Mouse (Mus musculus) macrophage (primary cell): ENCODE measurements around the gene Samd5. TPM values are rescaled to one million over a fixed set of nuclear protein-coding genes. Genes with fewer than 3 reads are reported as not detected.

ENCODE experiments used
- H3K27ac ChIP-seq: fragments of 350-480 bp; formaldehyde crosslinking; 2 replicates; pipeline ENCODE4 v1.9.0; 2021
- H3K36me3 ChIP-seq: fragments of 350-480 bp; formaldehyde crosslinking; 2 replicates; pipeline ENCODE4 v1.9.0; 2021; ENCODE audit errors: inconsistent target
- H3K4me3 ChIP-seq: fragments of 350-480 bp; formaldehyde crosslinking; 2 replicates; pipeline ENCODE4 v1.9.0; 2021; ENCODE audit errors: inconsistent target
- H3K79me2 ChIP-seq: fragments of 350-480 bp; formaldehyde crosslinking; 2 replicates; pipeline ENCODE4 v1.9.0; 2021; ENCODE audit errors: inconsistent target
- WGBS: methylation state at CpG from one replicate; pipeline ENCODE4 v1.1.7; 2026; ENCODE audit warnings: inconsistent platforms; ENCODE audit not compliant: missing documents; 5-methylcytosine and 5-hydroxymethylcytosine counted together
- polyA plus RNA-seq: library from polyadenylated mRNA; stranded (reverse); fragments of 250-400 nt; gene quantifications from 3 replicates; pipeline ENCODE4 v1.2.4, GENCODE M21; 2018; ENCODE audit warnings: inconsistent platforms

The Samd5 gene
- polyA plus RNA-seq, 1 experiment from 2014 or later = 0.17 TPM

DNA sequence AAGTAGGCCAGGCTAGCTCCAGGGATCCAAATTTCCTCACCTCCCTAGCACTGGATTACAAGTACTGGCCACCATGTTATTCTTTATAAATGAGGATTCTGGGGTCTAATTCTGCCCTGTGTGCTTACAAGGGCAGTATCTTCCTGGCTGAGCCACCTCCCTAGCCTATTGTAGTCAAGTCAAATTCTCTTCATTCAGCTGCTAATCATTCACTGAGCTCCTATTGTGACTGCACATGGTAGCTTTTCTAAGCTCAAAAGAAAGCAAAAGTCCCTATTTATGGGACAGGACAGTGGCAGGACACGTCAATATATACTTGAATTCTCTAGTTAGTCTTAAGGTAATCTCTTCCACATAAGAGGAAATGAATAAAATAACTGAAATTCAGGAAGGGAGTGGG, 49.7 kb downstream of the Samd5 start:
- Histone ChIP-seq H3K36me3 (no peaks in the 10 kb centered on the region), H3K79me2 (no peaks in the 10 kb centered on the region), H3K27ac (no peak overlapping the region), H3K4me3 (no peak overlapping the region)
- 80% methylated on average over 1 of the region's 1 CpGs for WGBS

DNA sequence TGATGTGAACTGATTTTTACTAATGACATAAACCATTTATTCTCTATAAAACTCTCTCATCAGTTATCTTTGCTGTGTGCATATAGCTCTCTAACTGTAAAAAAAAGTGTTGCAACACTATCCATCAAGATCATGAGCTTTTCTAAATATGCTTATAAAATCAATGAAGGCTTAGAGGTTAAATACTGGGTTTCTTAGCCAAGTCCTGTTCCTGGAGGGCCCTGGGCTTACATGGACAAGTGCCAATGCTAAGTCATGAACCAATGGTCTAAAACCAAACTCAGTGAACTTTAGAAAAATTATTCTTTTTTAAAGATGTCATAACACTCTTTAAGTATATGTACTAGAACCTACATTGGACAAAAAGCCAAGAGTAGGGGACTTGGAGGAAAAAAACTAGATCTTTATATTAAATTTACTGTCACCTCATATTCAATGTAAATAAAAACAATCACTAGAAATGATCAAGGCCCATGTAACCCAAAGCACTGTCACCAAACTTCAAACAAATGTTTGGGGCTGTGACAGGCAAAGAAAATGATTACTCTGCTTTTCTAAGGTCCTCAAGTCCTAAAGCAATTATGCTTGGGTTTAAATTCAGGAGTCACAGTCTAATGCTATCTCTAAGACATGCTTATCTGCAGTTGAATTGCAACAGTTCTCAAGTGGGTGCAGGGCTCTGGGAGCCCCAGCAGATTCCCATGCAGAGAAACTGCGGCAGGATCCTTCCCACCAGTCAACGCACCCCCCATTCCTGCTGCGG, 52.9 kb downstream of the Samd5 start:
- Histone ChIP-seq H3K79me2 (no peaks in the 10 kb centered on the region), H3K27ac (no peak overlapping the region), H3K36me3 (no peaks in the 10 kb centered on the region), H3K4me3 (no peak overlapping the region)
- 92% methylated on average over 3 of the region's 3 CpGs for WGBS

DNA sequence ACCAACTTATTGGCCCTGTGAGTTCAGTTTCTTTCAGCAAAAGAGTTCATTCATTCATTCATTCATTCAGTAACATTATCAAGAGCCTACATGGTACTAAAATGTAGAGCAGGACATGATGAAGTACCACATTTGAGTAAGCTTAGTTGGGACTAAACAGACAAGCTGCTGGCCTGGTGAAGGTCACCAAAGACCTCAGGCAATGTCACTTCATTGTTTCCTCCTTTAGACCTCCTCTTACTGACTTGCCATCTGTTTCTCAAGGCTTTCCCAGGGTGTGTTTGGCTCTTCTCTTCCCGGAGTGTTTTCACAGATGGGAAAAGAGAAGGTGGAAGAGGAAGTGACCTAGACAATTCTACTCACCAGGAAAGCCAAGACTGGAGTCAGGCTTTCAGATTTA, 54.0 kb downstream of the Samd5 start:
- Histone ChIP-seq H3K79me2 (no peaks in the 10 kb centered on the region), H3K27ac (no peak overlapping the region), H3K4me3 (no peak overlapping the region), H3K36me3 (no peaks in the 10 kb centered on the region)
- 33% methylated on average over 1 of the region's 1 CpGs for WGBS

DNA sequence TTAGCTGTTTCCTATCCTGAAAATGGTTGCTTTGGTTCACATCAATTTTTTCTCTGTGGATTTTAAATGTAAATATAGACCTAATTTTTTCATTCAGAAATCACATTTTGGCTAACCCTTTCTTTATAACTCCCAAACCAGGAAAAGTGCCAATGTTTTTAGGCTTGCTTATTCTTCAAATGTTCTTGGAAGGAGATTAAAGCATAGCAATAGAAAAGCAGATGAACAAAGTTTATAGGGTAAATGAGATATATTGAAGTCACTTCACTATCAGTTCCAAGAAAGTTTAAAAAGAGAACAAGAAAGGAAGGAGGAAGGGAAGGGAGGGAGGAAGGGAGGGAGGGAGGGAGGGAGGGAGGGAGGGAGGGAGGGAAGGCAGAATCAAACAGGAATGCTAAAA, 60.0 kb downstream of the Samd5 start:
- H3K79me2 ChIP-seq = no peaks in the 10 kb centered on the region
- no peak overlapping the region for H3K27ac ChIP-seq
- H3K36me3 ChIP-seq = no peaks in the 10 kb centered on the region
- no peak overlapping the region for H3K4me3 ChIP-seq

DNA sequence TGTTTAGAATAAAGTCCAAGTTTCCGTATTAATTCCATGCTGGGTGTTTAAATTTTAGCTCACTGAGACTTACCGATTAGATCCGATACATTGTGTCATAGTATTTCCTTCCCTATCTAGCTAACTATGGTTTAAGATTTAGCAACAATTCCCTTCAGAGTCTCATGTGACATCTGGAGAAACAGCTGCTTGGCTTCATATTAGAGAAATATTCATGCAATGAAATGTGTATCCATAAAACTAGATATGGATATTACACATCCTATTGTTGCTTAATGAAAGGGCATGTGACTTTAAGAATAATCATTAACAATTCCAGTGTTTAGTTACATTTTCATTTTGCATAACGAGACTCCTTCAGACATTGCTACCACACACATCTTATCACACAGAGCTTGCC, 66.2 kb downstream of the Samd5 start:
- WGBS = 86% methylated on average over 4 of the region's 4 CpGs
- Histone ChIP-seq H3K27ac (no peak overlapping the region), H3K4me3 (no peak overlapping the region)

DNA sequence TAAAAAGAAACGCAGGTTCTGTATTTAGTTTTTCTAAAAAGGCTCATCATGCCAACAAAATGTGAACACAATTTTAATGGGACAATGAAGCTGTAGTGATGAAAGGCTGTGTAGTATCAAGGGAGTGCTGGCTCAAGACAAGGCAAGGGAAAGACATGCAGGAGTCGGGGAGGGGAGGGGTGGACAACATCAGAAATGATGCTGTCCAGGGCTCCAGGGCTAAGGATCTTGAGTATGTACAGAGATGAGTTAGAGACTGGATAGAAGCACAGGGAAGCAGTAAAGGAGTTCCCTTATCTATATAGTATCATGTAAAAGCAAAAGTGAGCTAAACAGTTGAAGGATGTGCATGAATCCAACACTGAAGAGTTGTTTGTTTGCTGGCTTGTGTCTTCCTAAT, 67.9 kb downstream of the Samd5 start:
- Histone ChIP-seq H3K4me3 (no peak overlapping the region), H3K36me3 (no peaks in the 10 kb centered on the region), H3K79me2 (no peaks in the 10 kb centered on the region), H3K27ac (no peak overlapping the region)
- 78% methylated on average over 2 of the region's 2 CpGs for WGBS

More for the DNA sequence above, 66.2 kb downstream of the Samd5 start:
- Histone ChIP-seq H3K36me3 (no peaks in the 10 kb centered on the region), H3K79me2 (no peaks in the 10 kb centered on the region)

DNA sequence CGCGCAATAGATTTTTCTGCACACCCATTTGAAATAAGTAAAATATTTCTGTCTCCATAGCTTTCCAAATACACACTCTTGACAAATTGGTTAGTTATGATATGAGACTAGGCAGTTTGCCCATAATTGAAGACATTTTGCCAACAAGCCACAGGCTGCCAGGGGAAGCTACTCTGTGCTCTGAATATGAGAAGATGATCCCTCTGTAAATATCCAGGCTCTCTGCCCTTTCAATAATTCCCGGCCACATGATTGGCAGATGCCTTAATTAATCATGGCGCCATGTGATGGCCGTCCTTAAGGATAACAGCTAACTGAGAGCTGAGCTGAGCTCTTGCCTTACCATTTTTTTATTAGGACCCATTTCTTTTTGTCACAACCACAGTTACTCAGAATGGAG, 69.4 kb downstream of the Samd5 start:
- Histone ChIP-seq H3K36me3 (no peaks in the 10 kb centered on the region), H3K27ac (no peak overlapping the region), H3K4me3 (no peak overlapping the region), H3K79me2 (no peaks in the 10 kb centered on the region)
- 96% methylated on average over 5 of the region's 5 CpGs for WGBS

DNA sequence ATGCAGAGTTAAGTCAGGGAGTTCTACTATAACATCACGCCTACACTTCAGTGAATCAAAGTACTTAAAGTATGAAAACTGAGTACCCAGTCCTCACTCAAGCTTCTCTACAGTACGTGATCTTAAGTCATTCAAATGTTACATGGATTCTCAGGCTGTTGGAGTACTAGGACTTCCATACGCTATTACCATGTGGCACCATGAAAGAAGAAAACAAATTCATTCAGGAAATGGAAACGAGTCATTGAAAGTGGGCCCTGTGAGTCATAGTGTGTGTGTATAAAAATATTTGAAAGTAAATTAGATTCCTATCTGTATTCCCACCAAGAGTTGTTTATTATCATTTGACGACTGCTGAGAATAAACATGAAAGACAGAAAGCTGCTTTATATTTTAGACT, 71.7 kb downstream of the Samd5 start:
- Histone ChIP-seq H3K4me3 (no peak overlapping the region), H3K36me3 (no peaks in the 10 kb centered on the region), H3K79me2 (no peaks in the 10 kb centered on the region), H3K27ac (no peak overlapping the region)
- 78% methylated on average over 5 of the region's 5 CpGs for WGBS

DNA sequence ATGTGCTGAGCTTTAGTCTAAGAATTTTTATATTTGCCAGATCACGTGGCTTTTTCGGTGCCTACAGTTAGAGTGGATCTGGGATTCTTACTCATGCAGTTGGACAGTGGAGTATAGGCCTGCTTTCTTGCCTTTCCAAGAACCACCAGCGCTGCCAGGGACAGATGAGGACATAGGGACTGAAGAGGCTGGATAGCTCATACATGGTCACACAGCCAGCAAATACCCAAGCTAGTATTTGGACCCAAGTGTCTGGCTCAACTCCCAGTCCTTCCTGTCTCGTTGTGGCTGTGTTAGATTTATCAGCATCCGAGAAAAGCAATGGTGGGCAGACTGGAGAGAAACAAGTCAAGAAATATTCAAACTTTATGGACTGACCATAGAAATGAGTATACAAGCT, 72.2 kb downstream of the Samd5 start:
- 84% methylated on average over 5 of the region's 5 CpGs for WGBS
- Histone ChIP-seq H3K27ac (no peak overlapping the region), H3K79me2 (no peaks in the 10 kb centered on the region), H3K36me3 (no peaks in the 10 kb centered on the region), H3K4me3 (no peak overlapping the region)

DNA sequence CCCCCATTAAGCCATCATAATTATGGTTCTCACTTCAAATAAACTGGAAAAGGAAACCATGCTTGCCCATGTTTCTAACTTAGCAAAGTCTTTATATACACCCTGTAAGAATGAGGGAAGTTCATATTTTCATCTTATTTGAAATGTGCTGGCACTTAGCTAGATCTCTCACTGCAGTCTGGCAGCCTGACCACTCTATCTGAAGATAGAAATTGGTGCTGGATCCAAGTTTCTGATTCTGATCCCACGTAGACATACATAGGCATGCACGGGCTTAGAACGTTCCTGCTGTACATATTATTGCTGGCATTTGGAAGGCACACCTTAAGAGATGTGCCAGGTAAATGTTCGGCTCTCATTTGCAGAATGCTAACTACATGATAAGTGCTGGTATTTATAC, 72.6 kb downstream of the Samd5 start:
- H3K79me2 ChIP-seq = no peaks in the 10 kb centered on the region
- WGBS = 97% methylated on average over 4 of the region's 4 CpGs

DNA sequence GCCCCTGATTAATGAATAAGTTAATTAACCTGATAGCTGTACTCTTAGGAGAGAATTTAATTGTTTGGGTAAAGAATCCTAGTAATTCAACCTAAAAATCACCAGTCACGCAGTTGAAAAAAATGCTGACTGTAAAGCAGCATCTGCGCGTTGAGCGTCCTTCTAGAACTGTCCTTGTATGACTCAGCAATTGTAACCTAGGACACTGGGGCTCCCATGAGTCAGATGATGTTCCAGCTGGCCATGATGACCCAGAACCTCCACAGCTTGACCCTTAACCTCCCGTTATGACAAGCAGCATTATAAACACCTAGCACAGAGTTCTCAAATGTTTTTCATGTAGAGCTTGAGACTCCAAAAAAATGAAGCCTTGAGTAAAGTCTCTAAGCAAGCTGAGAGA, 78.8 kb downstream of the Samd5 start:
- Histone ChIP-seq H3K36me3 (no peaks in the 10 kb centered on the region), H3K79me2 (no peaks in the 10 kb centered on the region), H3K27ac (no peak overlapping the region), H3K4me3 (no peak overlapping the region)
- WGBS = 89% methylated on average over 5 of the region's 5 CpGs

More for the DNA sequence above, 72.6 kb downstream of the Samd5 start:
- no peaks in the 10 kb centered on the region for H3K36me3 ChIP-seq
- no peak overlapping the region for H3K27ac ChIP-seq
- H3K4me3 ChIP-seq = no peak overlapping the region

DNA sequence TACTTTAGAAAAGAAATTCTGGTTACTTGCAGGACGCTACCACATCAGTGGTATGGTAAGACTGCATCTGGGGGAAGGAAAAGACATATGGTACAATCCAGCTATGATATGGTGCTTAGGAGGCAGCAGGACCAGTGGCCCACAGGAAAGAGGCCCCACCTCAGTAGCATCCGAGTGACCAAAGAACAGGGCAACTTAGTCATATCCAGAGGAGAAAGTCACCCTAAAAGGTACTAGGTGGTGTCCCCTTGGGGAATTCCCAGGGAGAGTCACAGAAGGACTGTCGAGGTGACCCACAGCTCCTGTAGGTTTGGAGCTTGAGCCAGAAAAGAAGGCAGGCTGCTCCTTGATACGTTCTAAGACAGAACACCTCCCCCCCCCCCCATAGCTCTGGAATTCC, 80.3 kb downstream of the Samd5 start:
- 89% methylated on average over 4 of the region's 4 CpGs for WGBS
- no peak overlapping the region for H3K27ac ChIP-seq

DNA sequence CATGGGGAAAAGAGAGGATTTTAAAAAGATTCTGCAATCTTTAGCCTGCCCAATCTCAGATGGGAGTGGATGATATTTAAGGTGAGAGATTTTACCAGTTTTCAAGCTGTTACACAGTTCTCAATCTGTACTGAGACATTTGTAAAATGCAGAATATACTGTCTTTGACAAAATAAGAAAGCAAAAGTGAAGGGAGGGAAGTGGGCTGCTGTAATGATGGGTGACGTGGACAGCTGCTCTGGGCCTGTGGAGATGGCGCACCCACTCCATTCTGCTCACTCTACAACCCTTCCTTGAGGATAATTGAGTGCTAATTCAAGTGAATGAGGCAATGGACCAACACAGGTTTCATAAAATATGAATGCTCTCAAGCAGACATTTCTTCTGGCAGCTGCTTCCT, 84.4 kb downstream of the Samd5 start:
- no peaks in the 10 kb centered on the region for H3K36me3 ChIP-seq
- WGBS = 75% methylated on average over 2 of the region's 2 CpGs
- no peak overlapping the region for H3K27ac ChIP-seq
- no peak overlapping the region for H3K4me3 ChIP-seq
- H3K79me2 ChIP-seq = no peaks in the 10 kb centered on the region

More for the DNA sequence above, 80.3 kb downstream of the Samd5 start:
- H3K79me2 ChIP-seq = no peaks in the 10 kb centered on the region
- no peak overlapping the region for H3K4me3 ChIP-seq
- no peaks in the 10 kb centered on the region for H3K36me3 ChIP-seq

DNA sequence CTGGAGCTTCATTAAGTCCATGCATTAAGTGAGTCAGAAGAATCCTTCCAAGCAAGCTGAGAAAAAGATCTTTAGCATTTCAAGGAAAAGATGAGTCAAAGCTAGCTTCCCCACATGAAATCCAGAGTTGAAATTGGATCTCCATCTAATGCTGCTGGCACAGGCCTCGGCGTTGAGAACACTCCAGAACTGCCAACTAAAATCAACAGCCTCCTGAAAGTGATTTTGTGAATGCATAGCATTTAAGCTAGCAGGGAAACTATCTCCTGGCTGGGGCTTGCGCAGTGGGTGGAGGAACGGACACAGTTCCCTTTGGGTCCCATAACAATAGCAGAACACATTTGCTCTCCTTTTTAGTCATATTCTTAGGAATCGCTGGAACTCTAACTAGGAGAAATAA, 88.7 kb downstream of the Samd5 start:
- WGBS = 86% methylated on average over 5 of the region's 5 CpGs
- Histone ChIP-seq H3K36me3 (no peaks in the 10 kb centered on the region), H3K4me3 (no peak overlapping the region), H3K27ac (no peak overlapping the region), H3K79me2 (no peaks in the 10 kb centered on the region)

DNA sequence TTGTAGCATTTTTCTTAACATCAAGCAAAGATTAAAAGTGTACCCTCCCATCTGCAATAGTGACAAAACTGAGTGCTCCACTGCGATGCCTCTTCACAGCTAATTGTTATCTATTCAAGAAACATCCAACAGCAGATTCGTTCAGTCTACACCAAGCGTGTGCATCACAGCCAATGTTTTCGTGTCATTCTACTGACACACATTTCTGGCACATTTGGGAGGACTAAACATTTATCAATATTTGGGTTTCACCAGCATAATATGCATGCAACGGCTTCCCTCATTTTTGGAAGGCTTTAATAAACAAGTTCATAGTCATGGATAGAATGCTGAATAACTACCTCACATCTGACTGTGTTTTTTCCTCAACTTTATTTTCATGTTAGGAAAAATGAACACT, 95.6 kb downstream of the Samd5 start:
- Histone ChIP-seq H3K36me3 (no peaks in the 10 kb centered on the region), H3K4me3 (no peak overlapping the region), H3K27ac (no peak overlapping the region), H3K79me2 (no peaks in the 10 kb centered on the region)
- 92% methylated on average over 5 of the region's 5 CpGs for WGBS

DNA sequence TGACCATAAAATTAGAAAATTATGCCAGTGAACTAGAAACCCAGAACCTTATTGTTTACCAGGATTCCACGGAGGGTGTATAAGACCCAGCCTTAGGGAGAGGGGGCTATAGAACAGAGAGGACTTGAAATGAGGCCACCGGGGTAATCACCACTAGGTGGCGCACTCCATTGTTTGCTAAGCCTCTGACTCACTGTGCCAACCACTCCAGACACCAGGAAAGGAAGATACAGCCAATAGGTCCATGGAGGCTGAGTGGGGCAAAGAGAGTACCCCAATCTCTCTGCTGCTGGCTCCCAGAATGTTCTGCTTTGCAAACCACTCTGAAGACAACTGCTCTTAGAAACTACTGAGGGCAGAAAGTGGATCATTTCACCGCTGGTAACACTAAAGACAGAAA, 99.4 kb downstream of the Samd5 start:
- no peak overlapping the region for H3K4me3 ChIP-seq
- H3K36me3 ChIP-seq = no peaks in the 10 kb centered on the region
- 24% methylated on average over 4 of the region's 4 CpGs for WGBS
- no peaks in the 10 kb centered on the region for H3K79me2 ChIP-seq
- no peak overlapping the region for H3K27ac ChIP-seq
